Mouse (Mus musculus) layer of hippocampus, adult 2 months (tissue): ENCODE results near the gene Prox1. TPM values are rescaled to one million over a fixed set of nuclear protein-coding genes. Genes with fewer than 3 reads are reported as not detected.

Experiments
- DNase-seq, 2 experiments: peaks; one replicate each; pipeline ENCODE4 v3.0.0; 2022; ENCODE audit warnings: low spot score in 2 of 2
- H3K27ac ChIP-seq: fragments of 200-600 bp; 2 replicates; pipeline ENCODE4 v1.8.1; 2022
- H3K4me3 ChIP-seq: fragments of 200-600 bp; 2 replicates; pipeline ENCODE4 v1.8.1; 2022; ENCODE audit warnings: mild to moderate bottlenecking
- CTCF ChIP-seq: fragments of 200-600 bp; conservative IDR thresholded peaks from 2 replicates; pipeline ENCODE4 v1.8.1; 2022; ENCODE audit warnings: antibody characterized with exemption, mild to moderate bottlenecking, moderate library complexity
- total RNA-seq, 2 experiments: library from RNA; stranded (reverse); gene quantifications; 2 replicates each; pipeline ENCODE4 v1.2.3; 2021

Gene Prox1
- total RNA-seq, 2 experiments from 2014 or later = 102 to 112 TPM

GRCm38 (mm10) chr1:190186336-190186735 lies 15.8 kb upstream of the Prox1 start:
- no peak for TF ChIP-seq CTCF

GRCm38 (mm10) chr1:190185284-190185683 lies 14.8 kb upstream of the Prox1 start:
- H3K27ac ChIP-seq = no peak overlapping the region
- no peak for TF ChIP-seq CTCF
- no peak for DNase-seq
- no peak overlapping the region for H3K4me3 ChIP-seq

More at GRCm38 (mm10) chr1:190186336-190186735, 15.8 kb upstream of the Prox1 start:
- Histone ChIP-seq H3K4me3 (no peak overlapping the region), H3K27ac (no peak overlapping the region)
- no peak for DNase-seq

GRCm38 (mm10) chr1:190183574-190183973 lies 13.1 kb upstream of the Prox1 start:
- no peak for TF ChIP-seq CTCF
- H3K4me3 ChIP-seq = no peak overlapping the region
- no peak for DNase-seq
- no peak overlapping the region; the same call in 1 of the 2 replicates for H3K27ac ChIP-seq

- Histone ChIP-seq H3K4me3 (no peak overlapping the region), H3K27ac (no peak overlapping the region; the same call in 1 of the 2 replicates)
- TF ChIP-seq CTCF = peak; percentile 47
- no peak for DNase-seq
These were observed 11.3 kb upstream of the Prox1 start for GRCm38 (mm10) chr1:190181765-190182164.

- DNase-seq = no peak
- Histone ChIP-seq H3K27ac (no peak overlapping the region), H3K4me3 (no peak overlapping the region)
- TF ChIP-seq CTCF = no peak
These were observed 10.3 kb upstream of the Prox1 start for GRCm38 (mm10) chr1:190180861-190181260.

GRCm38 (mm10) chr1:190176961-190177360 lies 6.4 kb upstream of the Prox1 start:
- TF ChIP-seq CTCF = no peak
- Histone ChIP-seq H3K4me3 (no peak overlapping the region), H3K27ac (no peak overlapping the region)
- DNase-seq = no peak

- Histone ChIP-seq H3K27ac (peak overlapping the region; percentile 94), H3K4me3 (peak overlapping the region; percentile 50)
- no peak for TF ChIP-seq CTCF
- DNase-seq = no peak
These were observed 4.5 kb upstream of the Prox1 start for GRCm38 (mm10) chr1:190174671-190175661.

- no peak for DNase-seq
- Histone ChIP-seq H3K4me3 (peak overlapping the region; percentile 44), H3K27ac (peak overlapping the region; percentile 91)
- no peak for TF ChIP-seq CTCF
These were observed 3.7 kb upstream of the Prox1 start for GRCm38 (mm10) chr1:190174231-190174630.

GRCm38 (mm10) chr1:190173596-190173995 lies 3.1 kb upstream of the Prox1 start:
- peak overlapping the region; percentile 44; the same call in 1 of the 2 replicates for H3K4me3 ChIP-seq
- no peak for DNase-seq
- TF ChIP-seq CTCF = no peak
- peak overlapping the region; percentile 91 for H3K27ac ChIP-seq

GRCm38 (mm10) chr1:190172979-190173461 lies 2.5 kb upstream of the Prox1 start:
- DNase-seq = no peak
- Histone ChIP-seq H3K4me3 (peak overlapping the region; percentile 44), H3K27ac (peak overlapping the region; percentile 91)
- no peak for TF ChIP-seq CTCF

GRCm38 (mm10) chr1:190172311-190172978 lies 1.9 kb upstream of the Prox1 start:
- Histone ChIP-seq H3K4me3 (peak overlapping the region; percentile 44), H3K27ac (peak overlapping the region; percentile 91)
- no peak for TF ChIP-seq CTCF
- DNase-seq = no peak

- H3K4me3 ChIP-seq = peak overlapping the region; percentile 82
- no peak for TF ChIP-seq CTCF
- DNase-seq = no peak
- peak overlapping the region; percentile 91 for H3K27ac ChIP-seq
These were observed 1.2 kb upstream of the Prox1 start for GRCm38 (mm10) chr1:190171750-190172149.

- Histone ChIP-seq H3K27ac (peak overlapping the region; percentile 91), H3K4me3 (peak overlapping the region; percentile 82)
- DNase-seq = no peak
These were observed 827 bp upstream of the Prox1 start for GRCm38 (mm10) chr1:190171341-190171740.

More at GRCm38 (mm10) chr1:190171341-190171740, 827 bp upstream of the Prox1 start:
- no peak for TF ChIP-seq CTCF
